Mouse (Mus musculus): ENCODE data around the gene Fos. TPM values are rescaled to one million over a fixed set of nuclear protein-coding genes. Genes with fewer than 3 reads are reported as not detected.

Gene Fos
- polyA plus RNA-seq, 1 experiment from 2014 or later = 1.5 TPM

DNA sequence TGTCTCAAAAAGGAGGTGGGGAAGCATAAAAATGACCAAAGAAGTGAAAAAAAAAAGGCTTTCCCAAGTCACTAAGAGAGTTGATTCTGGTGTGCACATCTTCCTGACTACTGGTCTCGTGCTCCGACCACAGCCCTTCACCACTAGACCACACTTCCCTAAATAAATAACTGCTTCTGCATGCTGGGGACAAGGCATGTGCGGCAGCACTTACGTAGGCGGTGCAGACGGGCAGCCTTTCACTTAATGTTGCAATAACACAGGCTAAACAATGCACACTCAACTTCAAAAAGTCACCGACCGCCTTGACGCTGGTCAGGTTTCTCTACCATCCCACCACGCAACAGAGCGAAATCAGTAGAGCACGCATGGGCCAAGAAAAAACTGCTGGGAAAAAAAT, 5.0 kb upstream of the Fos start:
- no peaks in the 10 kb centered on the region for H3K9me3 ChIP-seq
- peaks cover 21% of the 10 kb centered on the region for H3K27me3 ChIP-seq (ENCODE audit: insufficient read depth, poor library complexity, severe bottlenecking)
- H3K27ac ChIP-seq = no peak overlapping the region
- no peaks in the 10 kb centered on the region for H3K36me3 ChIP-seq
- DNase-seq (ENCODE audit: low spot score) = no peak
- H3K4me1 ChIP-seq (replicated peaks) = peaks cover 24% of the 10 kb centered on the region
- no peak overlapping the region for H3K4me3 ChIP-seq
- WGBS = 85% methylated on average over 12 of the region's 12 CpGs

DNA sequence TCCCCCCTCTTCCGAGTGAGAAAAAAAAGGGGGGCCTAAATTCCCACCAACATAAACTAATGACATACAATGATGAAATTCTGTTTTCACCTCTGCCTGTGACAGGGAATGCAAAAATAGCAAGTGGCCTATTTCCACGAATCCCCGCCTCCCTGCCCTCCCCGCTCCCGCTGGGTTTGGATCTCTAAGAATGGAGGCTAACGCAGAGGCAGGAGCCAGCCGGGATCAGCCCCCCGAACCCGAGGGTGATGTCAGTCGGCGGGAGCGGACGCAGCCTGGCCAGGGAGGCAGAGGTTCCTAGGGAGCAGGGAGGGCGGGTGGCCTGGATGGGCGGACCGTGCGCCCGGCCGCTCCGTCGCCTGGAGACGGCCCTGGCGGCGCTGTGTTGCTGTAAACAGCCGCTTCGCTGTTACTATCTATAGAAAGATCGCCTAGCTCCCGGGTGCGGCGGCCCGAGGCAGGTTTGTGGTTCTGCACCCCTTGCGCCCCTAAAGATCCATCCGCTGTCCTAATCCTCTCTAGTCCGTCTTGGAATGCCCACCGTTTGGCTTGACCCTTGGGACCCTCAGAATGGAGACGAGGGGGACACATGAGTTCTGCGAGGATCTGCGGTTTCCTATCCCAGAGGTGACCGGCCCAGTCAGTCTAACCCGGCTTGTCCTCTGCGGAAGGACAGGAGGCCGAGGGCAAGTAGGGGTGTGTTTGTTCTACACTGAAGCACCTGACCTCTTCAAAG, 1.6 kb upstream of the Fos start:
- Histone ChIP-seq H3K9me3 (no peaks in the 10 kb centered on the region), H3K4me3 (peak overlapping the region; percentile 72), H3K4me1 (replicated peaks) (peaks cover 52% of the 10 kb centered on the region), H3K27ac (peak overlapping the region; percentile 88), H3K27me3 (ENCODE audit: insufficient read depth, poor library complexity, severe bottlenecking) (peaks cover 53% of the 10 kb centered on the region), H3K36me3 (no peaks in the 10 kb centered on the region)
- peak; percentile 80 for DNase-seq (ENCODE audit: low spot score)
- whole genome bisulfite sequencing = under 1% methylated on average over 42 of the region's 42 CpGs

DNA sequence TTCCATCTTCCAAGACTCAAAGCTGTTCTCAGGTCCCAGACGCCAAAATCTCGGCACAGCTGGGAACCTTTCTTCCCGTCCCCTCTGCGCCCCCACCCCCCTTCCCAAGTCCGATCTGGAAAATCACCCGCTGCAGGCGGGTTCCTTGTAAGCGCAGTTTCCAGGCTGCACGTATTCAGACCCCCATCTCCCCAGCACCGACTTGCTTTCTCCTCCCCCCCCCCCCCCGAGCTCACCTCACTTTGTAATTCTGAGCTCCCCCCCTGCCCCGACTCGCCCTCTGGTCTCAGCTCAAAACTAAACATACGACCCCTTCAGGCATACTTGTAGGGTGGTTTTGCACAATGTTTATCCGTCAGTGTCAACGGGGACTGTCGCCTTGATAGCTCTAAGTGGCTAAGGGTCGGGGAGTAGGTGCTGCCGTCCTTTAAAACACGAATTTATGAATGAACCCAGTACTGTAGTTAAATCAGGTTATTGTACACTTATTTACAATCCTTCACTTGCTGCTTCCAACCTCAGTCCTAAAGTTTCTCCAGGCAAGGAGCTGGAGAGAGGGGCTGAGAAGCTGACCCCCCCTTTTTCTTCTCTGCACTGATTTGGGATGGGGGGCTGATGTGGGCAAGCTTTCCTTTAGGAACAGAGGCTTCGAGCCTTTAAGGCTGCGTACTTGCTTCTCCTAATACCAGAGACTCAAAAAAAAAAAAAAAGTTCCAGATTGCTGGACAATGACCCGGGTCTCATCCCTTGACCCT, 857 bp upstream of the Fos start:
- Histone ChIP-seq H3K4me1 (replicated peaks) (peaks cover 52% of the 10 kb centered on the region), H3K4me3 (peak overlapping the region; percentile 72), H3K27me3 (ENCODE audit: insufficient read depth, poor library complexity, severe bottlenecking) (peaks cover 56% of the 10 kb centered on the region), H3K36me3 (no peaks in the 10 kb centered on the region), H3K27ac (peak overlapping the region; percentile 88), H3K9me3 (no peaks in the 10 kb centered on the region)
- under 1% methylated on average over 23 of the region's 23 CpGs for WGBS
- no peak for DNase-seq (ENCODE audit: low spot score)

DNA sequence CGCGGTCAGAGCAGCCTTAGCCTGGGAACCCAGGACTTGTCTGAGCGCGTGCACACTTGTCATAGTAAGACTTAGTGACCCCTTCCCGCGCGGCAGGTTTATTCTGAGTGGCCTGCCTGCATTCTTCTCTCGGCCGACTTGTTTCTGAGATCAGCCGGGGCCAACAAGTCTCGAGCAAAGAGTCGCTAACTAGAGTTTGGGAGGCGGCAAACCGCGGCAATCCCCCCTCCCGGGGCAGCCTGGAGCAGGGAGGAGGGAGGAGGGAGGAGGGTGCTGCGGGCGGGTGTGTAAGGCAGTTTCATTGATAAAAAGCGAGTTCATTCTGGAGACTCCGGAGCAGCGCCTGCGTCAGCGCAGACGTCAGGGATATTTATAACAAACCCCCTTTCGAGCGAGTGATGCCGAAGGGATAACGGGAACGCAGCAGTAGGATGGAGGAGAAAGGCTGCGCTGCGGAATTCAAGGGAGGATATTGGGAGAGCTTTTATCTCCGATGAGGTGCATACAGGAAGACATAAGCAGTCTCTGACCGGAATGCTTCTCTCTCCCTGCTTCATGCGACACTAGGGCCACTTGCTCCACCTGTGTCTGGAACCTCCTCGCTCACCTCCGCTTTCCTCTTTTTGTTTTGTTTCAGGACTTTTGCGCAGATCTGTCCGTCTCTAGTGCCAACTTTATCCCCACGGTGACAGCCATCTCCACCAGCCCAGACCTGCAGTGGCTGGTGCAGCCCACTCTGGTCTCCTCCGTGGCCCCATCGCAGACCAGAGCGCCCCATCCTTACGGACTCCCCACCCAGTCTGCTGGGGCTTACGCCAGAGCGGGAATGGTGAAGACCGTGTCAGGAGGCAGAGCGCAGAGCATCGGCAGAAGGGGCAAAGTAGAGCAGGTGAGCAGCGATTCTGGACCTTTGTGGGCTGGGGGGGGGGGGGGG, 875 bp downstream of the Fos start:
- peak overlapping the region; percentile 72 for H3K4me3 ChIP-seq
- under 1% methylated on average over 49 of the region's 49 CpGs for WGBS
- DNase-seq (ENCODE audit: low spot score) = peak; percentile 64
- H3K27ac ChIP-seq = peak overlapping the region; percentile 88
- peaks cover 55% of the 10 kb centered on the region for H3K27me3 ChIP-seq (ENCODE audit: insufficient read depth, poor library complexity, severe bottlenecking)
- H3K36me3 ChIP-seq = no peaks in the 10 kb centered on the region
- H3K4me1 ChIP-seq (replicated peaks) = peaks cover 56% of the 10 kb centered on the region
- H3K9me3 ChIP-seq = no peaks in the 10 kb centered on the region

DNA sequence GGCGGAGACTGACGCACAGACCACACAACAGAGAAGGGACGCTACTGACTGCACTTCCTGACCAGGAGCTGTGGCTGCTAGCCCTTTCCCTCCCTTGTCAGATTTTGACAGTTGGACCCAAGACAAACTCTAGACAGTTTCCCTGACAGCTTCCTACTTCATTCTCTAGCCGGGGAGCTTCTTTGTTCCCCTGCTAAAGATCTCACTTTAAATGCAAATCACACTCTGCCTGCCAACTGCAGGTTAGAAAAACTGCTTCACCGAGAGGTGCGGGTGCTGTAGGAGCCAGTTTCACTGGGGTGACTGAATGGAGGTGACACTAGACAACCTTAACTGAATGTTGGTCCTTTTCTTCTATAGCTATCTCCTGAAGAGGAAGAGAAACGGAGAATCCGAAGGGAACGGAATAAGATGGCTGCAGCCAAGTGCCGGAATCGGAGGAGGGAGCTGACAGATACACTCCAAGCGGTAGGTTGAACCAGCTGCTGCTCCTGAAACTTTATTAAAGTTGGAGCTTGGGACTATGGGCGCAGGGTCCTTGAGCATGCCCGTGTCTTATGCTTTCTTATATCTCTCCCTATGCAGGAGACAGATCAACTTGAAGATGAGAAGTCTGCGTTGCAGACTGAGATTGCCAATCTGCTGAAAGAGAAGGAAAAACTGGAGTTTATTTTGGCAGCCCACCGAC, 1.7 kb downstream of the Fos start:
- DNase-seq (ENCODE audit: low spot score) = no peak
- no peaks in the 10 kb centered on the region for H3K9me3 ChIP-seq
- peak overlapping the region; percentile 88; the same call in 1 of the 2 replicates for H3K27ac ChIP-seq
- peaks cover 55% of the 10 kb centered on the region for H3K27me3 ChIP-seq (ENCODE audit: insufficient read depth, poor library complexity, severe bottlenecking)
- 5% methylated on average over 16 of the region's 16 CpGs for WGBS
- peak overlapping the region; percentile 72 for H3K4me3 ChIP-seq
- no peaks in the 10 kb centered on the region for H3K36me3 ChIP-seq
- H3K4me1 ChIP-seq (replicated peaks) = peaks cover 56% of the 10 kb centered on the region

DNA sequence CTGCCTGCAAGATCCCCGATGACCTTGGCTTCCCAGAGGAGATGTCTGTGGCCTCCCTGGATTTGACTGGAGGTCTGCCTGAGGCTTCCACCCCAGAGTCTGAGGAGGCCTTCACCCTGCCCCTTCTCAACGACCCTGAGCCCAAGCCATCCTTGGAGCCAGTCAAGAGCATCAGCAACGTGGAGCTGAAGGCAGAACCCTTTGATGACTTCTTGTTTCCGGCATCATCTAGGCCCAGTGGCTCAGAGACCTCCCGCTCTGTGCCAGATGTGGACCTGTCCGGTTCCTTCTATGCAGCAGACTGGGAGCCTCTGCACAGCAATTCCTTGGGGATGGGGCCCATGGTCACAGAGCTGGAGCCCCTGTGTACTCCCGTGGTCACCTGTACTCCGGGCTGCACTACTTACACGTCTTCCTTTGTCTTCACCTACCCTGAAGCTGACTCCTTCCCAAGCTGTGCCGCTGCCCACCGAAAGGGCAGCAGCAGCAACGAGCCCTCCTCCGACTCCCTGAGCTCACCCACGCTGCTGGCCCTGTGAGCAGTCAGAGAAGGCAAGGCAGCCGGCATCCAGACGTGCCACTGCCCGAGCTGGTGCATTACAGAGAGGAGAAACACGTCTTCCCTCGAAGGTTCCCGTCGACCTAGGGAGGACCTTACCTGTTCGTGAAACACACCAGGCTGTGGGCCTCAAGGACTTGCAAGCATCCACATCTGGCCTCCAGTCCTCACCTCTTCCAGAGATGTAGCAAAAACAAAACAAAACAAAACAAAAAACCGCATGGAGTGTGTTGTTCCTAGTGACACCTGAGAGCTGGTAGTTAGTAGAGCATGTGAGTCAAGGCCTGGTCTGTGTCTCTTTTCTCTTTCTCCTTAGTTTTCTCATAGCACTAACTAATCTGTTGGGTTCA, 2.5 kb downstream of the Fos start:
- DNase-seq (ENCODE audit: low spot score) = no peak
- H3K4me1 ChIP-seq (replicated peaks) = peaks cover 56% of the 10 kb centered on the region
- no peaks in the 10 kb centered on the region for H3K36me3 ChIP-seq
- WGBS = 28% methylated on average over 23 of the region's 23 CpGs
- no peak overlapping the region for H3K27ac ChIP-seq
- H3K9me3 ChIP-seq = no peaks in the 10 kb centered on the region
- H3K4me3 ChIP-seq = peak overlapping the region; percentile 72
- H3K27me3 ChIP-seq (ENCODE audit: insufficient read depth, poor library complexity, severe bottlenecking) = peaks cover 50% of the 10 kb centered on the region

DNA sequence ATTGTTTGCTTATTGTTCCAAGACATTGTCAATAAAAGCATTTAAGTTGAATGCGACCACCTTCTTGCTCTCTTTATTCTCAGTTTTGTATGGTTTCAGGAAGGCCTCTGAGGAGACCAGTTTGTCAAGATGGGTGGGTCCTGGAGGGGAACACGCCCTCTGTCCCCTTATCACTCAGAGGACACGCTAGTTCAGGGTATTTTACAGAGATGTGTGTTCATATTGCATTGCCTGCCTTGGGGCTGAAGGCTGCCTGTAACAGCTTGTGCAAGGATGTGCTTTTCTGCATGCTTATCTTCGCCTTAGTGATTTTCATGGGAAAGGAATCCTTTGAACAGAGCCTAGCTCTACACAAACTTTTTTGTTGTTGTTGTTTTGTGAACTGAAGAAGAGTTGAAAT, 3.5 kb downstream of the Fos start:
- Histone ChIP-seq H3K9me3 (no peaks in the 10 kb centered on the region), H3K4me1 (replicated peaks) (peaks cover 46% of the 10 kb centered on the region), H3K27me3 (ENCODE audit: insufficient read depth, poor library complexity, severe bottlenecking) (peaks cover 45% of the 10 kb centered on the region), H3K4me3 (no peak overlapping the region), H3K27ac (no peak overlapping the region), H3K36me3 (no peaks in the 10 kb centered on the region)
- no peak for DNase-seq (ENCODE audit: low spot score)
- WGBS = 75% methylated on average over 4 of the region's 4 CpGs

DNA sequence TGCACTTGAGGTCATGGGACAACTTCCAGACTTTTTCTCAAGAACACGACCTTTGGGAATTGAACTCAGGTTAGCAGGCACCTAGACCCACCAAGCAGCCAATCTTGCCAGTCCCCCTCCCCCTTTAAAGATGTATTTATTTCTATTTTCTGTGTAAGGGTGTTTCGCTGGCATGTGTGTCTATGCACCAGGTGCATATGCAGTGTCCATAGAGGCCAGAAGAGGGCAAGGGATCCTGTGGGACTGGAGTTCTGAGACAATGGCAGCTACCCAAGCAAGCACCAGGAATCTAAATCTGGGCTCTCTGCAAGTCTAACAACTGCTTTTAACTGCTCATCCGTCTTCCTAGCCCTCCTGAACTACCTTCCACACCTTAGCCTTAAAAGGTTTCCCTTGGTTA, 4.1 kb downstream of the Fos start:
- H3K4me1 ChIP-seq (replicated peaks) = peaks cover 41% of the 10 kb centered on the region
- WGBS = 71% methylated on average over 3 of the region's 3 CpGs
- no peak overlapping the region for H3K27ac ChIP-seq
- H3K4me3 ChIP-seq = no peak overlapping the region
- no peak for DNase-seq (ENCODE audit: low spot score)
- no peaks in the 10 kb centered on the region for H3K9me3 ChIP-seq
- peaks cover 43% of the 10 kb centered on the region for H3K27me3 ChIP-seq (ENCODE audit: insufficient read depth, poor library complexity, severe bottlenecking)
- H3K36me3 ChIP-seq = no peaks in the 10 kb centered on the region

DNA sequence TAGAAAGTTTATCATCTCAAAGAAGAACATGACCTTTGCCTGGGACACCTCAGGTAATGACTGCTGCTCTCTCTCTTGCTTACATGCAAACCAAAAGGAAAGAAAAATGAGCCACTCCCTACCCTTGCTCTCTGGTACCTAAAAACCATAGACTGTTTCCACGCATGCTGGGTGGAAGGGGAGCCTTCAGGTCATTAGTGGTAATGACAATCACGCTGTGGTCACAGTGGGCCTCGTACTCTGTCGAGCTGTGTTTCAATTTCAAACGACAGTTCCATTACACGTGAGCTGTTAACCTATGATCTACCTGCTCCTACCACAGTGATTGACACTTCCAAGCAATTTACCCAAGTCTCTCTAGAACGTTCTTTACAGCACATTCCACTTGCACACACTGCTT, 5.0 kb downstream of the Fos start:
- no peak for DNase-seq (ENCODE audit: low spot score)
- peaks cover 32% of the 10 kb centered on the region for H3K4me1 ChIP-seq (replicated peaks)
- H3K4me3 ChIP-seq = no peak overlapping the region
- H3K36me3 ChIP-seq = no peaks in the 10 kb centered on the region
- H3K27me3 ChIP-seq (ENCODE audit: insufficient read depth, poor library complexity, severe bottlenecking) = peaks cover 43% of the 10 kb centered on the region
- no peak overlapping the region for H3K27ac ChIP-seq
- 77% methylated on average over 7 of the region's 7 CpGs for WGBS
- H3K9me3 ChIP-seq = no peaks in the 10 kb centered on the region

DNA sequence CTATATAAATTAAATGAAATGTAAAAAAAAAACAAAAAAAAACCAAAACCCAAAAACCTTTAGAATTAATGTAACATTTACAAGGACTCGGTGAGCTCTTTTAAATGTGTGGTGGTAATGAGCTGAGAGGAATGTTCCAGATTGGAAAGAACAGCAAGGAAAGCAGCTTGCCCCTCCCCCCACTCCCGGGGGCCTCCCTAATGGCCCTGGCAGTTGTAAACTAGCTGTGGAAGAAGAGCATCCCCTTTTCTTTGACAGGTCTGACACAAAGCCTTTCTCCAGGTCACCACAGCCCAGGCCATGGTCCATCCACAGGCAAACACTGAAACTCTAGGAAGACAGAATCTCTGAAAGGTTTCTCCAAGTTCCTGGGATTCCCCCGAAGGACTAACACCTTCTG, 5.5 kb downstream of the Fos start:
- Histone ChIP-seq H3K4me1 (replicated peaks) (peaks cover 27% of the 10 kb centered on the region), H3K27me3 (ENCODE audit: insufficient read depth, poor library complexity, severe bottlenecking) (peaks cover 39% of the 10 kb centered on the region), H3K9me3 (no peaks in the 10 kb centered on the region), H3K27ac (no peak overlapping the region), H3K36me3 (no peaks in the 10 kb centered on the region), H3K4me3 (no peak overlapping the region)
- WGBS = 60% methylated on average over 3 of the region's 3 CpGs
- DNase-seq (ENCODE audit: low spot score) = no peak

DNA sequence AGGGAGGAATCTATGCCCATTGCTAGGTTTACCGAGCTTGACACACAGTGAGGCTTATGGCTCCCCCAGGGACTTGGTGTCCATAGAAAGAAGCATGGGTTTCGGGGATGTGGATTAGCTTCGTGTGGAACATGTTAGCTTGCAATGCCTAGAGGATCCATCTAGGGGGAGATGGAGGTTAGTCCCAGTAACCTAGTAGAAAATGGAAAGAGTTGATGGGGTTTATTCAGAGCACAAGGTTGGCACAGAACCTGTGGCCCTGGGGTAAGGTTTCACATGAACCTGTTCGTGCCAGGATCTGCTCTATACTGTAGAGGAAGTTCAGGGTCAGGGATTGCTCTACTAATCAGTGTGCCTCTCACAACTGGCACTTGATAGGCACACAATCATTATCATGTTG, 9.5 kb downstream of the Fos start:
- H3K27me3 ChIP-seq (ENCODE audit: insufficient read depth, poor library complexity, severe bottlenecking) = peaks cover 16% of the 10 kb centered on the region
- H3K27ac ChIP-seq = no peak overlapping the region
- H3K9me3 ChIP-seq = no peaks in the 10 kb centered on the region
- peaks cover 34% of the 10 kb centered on the region for H3K4me1 ChIP-seq (replicated peaks)
- DNase-seq (ENCODE audit: low spot score) = no peak
- no peaks in the 10 kb centered on the region for H3K36me3 ChIP-seq
- 38% methylated on average over 4 of the region's 4 CpGs for WGBS
- H3K4me3 ChIP-seq = no peak overlapping the region
